In genomic region chr4:97771426-97771825, GRCm38 (mm10) we compare ENCODE assay signal across 8 mouse cellular contexts. TPM values are rescaled to one million over a fixed set of nuclear protein-coding genes. Genes with fewer than 3 reads are reported as not detected.
A peak's percentile ranks its signal among the peaks of the same experiment; 100 is the strongest.
DNase-seq lines count a peak whose midpoint lies in the region; ATAC-seq and TF ChIP-seq lines count a peak whose summit lies in the region.

No protein-coding gene starts in this region.

- H3K9me3 ChIP-seq in heart, embryonic 16.5 days (replicated peaks; ENCODE audit: control insufficient read depth, low read length), result no peaks in the 10 kb centered on the region
- no peaks in the 10 kb centered on the region for H3K9me3 ChIP-seq in ES-E14 (ENCODE audit: control insufficient read depth, insufficient read depth, low read depth, low read length)
- no peaks in the 10 kb centered on the region for H3K9me3 ChIP-seq in forebrain, embryonic 15.5 days
- no peaks in the 10 kb centered on the region for H3K9me3 ChIP-seq in liver, postnatal 0 days (ENCODE audit: low read length)

- no peak for TF ChIP-seq CTCF in liver, postnatal 0 days (IDR thresholded peaks at IDR 0.05; ENCODE audit: low read depth)

- H3K4me2 ChIP-seq in heart, embryonic 16.5 days (ENCODE audit: low read depth, low read length), result peak overlapping the region; percentile 95
- H3K4me2 ChIP-seq in forebrain, embryonic 15.5 days (replicated peaks), result peak overlapping the region; percentile 58
- peak overlapping the region; percentile 87 for H3K4me2 ChIP-seq in liver, postnatal 0 days (ENCODE audit: low read depth, low read length)

- ATAC-seq in heart, embryonic 16.5 days (replicated peaks; ENCODE audit: extremely low read depth, insufficient read depth, low FRiP score), result no peak
- ATAC-seq in forebrain, embryonic 15.5 days (replicated peaks), result no peak
- no peak for ATAC-seq in liver, postnatal 0 days

- peak overlapping the region; percentile 96 for H3K27ac ChIP-seq in heart, embryonic 16.5 days (ENCODE audit: low read length)
- H3K27ac ChIP-seq in ES-E14 (ENCODE audit: insufficient read depth, low read depth, low read length, poor library complexity, severe bottlenecking), result no peak overlapping the region
- H3K27ac ChIP-seq in forebrain, embryonic 15.5 days (replicated peaks), result peak overlapping the region; percentile 97
- H3K27ac ChIP-seq in liver, postnatal 0 days (ENCODE audit: low read depth), result peak overlapping the region; percentile 92

- H3K27me3 ChIP-seq in heart, embryonic 16.5 days (ENCODE audit: control insufficient read depth, insufficient read depth, low read length), result no peaks in the 10 kb centered on the region
- no peaks in the 10 kb centered on the region for H3K27me3 ChIP-seq in forebrain, embryonic 15.5 days
- H3K27me3 ChIP-seq in liver, postnatal 0 days (ENCODE audit: insufficient read depth, low read length), result no peaks in the 10 kb centered on the region

- DNase-seq in heart, adult 9 months (ENCODE audit: low spot score in 2 of 2), result no peak
- no peak for DNase-seq in ES-E14 (ENCODE audit: low read depth, low spot score)
- no peak for DNase-seq in liver, postnatal 0 days
- no peak for DNase-seq in adrenal gland, adult 2 months
- no peak for DNase-seq in layer of hippocampus, postnatal 36 days
- DNase-seq in thymus, postnatal 4 days, result no peak

- H3K9ac ChIP-seq in heart, embryonic 16.5 days (ENCODE audit: low read length), result peak overlapping the region; percentile 80
- no peak overlapping the region for H3K9ac ChIP-seq in ES-E14 (ENCODE audit: insufficient read depth, low read depth, low read length, poor library complexity, severe bottlenecking)
- H3K9ac ChIP-seq in forebrain, embryonic 15.5 days (replicated peaks), result peak overlapping the region; percentile 48
- H3K9ac ChIP-seq in liver, postnatal 0 days (replicated peaks), result peak overlapping the region; percentile 57

- peak overlapping the region; percentile 73 for H3K4me3 ChIP-seq in heart, embryonic 16.5 days (ENCODE audit: low read length)
- peak overlapping the region; percentile 30 to 79; a peak in 3 of 4 replicates for H3K4me3 ChIP-seq in ES-E14 (ENCODE audit: insufficient read depth in 1 of 2, low read depth in 1 of 2, low read length in 2 of 2, poor library complexity in 1 of 2, severe bottlenecking in 1 of 2)
- peak overlapping the region; percentile 46 for H3K4me3 ChIP-seq in forebrain, embryonic 15.5 days
- peak overlapping the region; percentile 63 for H3K4me3 ChIP-seq in liver, postnatal 0 days (ENCODE audit: low read depth, low read length)

- H3K36me3 ChIP-seq in heart, embryonic 16.5 days (ENCODE audit: control insufficient read depth, insufficient read depth), result no peaks in the 10 kb centered on the region
- no peaks in the 10 kb centered on the region for H3K36me3 ChIP-seq in ES-E14 (ENCODE audit: control insufficient read depth, insufficient read depth, low read length, poor library complexity, severe bottlenecking)
- H3K36me3 ChIP-seq in forebrain, embryonic 15.5 days, result no peaks in the 10 kb centered on the region
- no peaks in the 10 kb centered on the region for H3K36me3 ChIP-seq in liver, postnatal 0 days (replicated peaks; ENCODE audit: insufficient read depth, low read length)

- in situ Hi-C loops in ES-E14 (cut with MboI; ENCODE audit: low sequenced_read_pairs in 2 of 2, unreplicated experiment in 2 of 2), result no loop called here

- TF ChIP-seq EP300 in liver, postnatal 0 days (IDR thresholded peaks at IDR 0.05; ENCODE audit: low read depth), result no peak

- WGBS in heart, embryonic 16.5 days, result 11% methylated on average over 5 of the region's 5 CpGs
- 10% methylated on average over 5 of the region's 5 CpGs for WGBS in forebrain, embryonic 15.5 days
- WGBS in liver, postnatal 0 days (ENCODE audit: insufficient replicate concordance), result 14% methylated on average over 5 of the region's 5 CpGs

- peaks cover 23% of the 10 kb centered on the region for H3K4me1 ChIP-seq in heart, embryonic 16.5 days (ENCODE audit: control insufficient read depth, insufficient read depth, low read length)
- 0 out of 4 replicates have a peak, but pooled peaks cover 0 to 1% of the 10 kb centered on the region in 2 experiments for H3K4me1 ChIP-seq in ES-E14 (ENCODE audit: control insufficient read depth in 2 of 2, insufficient read depth in 2 of 2, low read length in 2 of 2, poor library complexity in 1 of 2)
- H3K4me1 ChIP-seq in forebrain, embryonic 15.5 days, result peaks cover 34% of the 10 kb centered on the region
- H3K4me1 ChIP-seq in liver, postnatal 0 days (ENCODE audit: insufficient read depth), result peaks cover 19% of the 10 kb centered on the region; the same call in 1 of the 2 replicates

TF ChIP-seq in ES-E14, 5 proteins besides CTCF, POLR2A, EP300 and RAD21:
- TF ChIP-seq MAFK (IDR thresholded peaks at IDR 0.05; ENCODE audit: insufficient read depth, low read depth, low read length) (no peak), CHD2 (IDR thresholded peaks at IDR 0.05; ENCODE audit: low read depth, low read length) (no peak), ZC3H11A (IDR thresholded peaks at IDR 0.05; ENCODE audit: borderline replicate concordance, low read depth, low read length) (no peak), HCFC1 (IDR thresholded peaks at IDR 0.05; ENCODE audit: borderline replicate concordance, insufficient read depth, low read length) (no peak), ZNF384 (IDR thresholded peaks at IDR 0.05; ENCODE audit: low read depth, low read length) (no peak)
TF ChIP-seq in ES-E14: peak in this region for 0.

RNA-seq across cellular contexts. Expression of gene Nfia, which starts 1.1 kb away (rescaled TPM):
- 37.3 and 42.0 TPM in 2 replicates for polyA plus RNA-seq in heart, embryonic 16.5 days (2015; fragmentation: Nextera tagmentation; extraction: Ambion mirVana)
- total RNA-seq in ES-E14 (2012; rRNA removed), result 0.26 and 0.27 TPM in 2 replicates
- polyA plus RNA-seq in forebrain, embryonic 15.5 days (2015; fragmentation: Nextera tagmentation; extraction: Ambion mirVana), result 98.3 and 101 TPM in 2 replicates
- polyA plus RNA-seq in liver, postnatal 0 days (2015; fragmentation: Nextera tagmentation; extraction: Ambion mirVana), result 9.9 TPM in 2 replicates
- 100 to 1,000 TPM; 132 to 174 TPM for total RNA-seq in adrenal gland, adult 2 months (2021)
- 60.7 and 83.3 TPM in 2 replicates for polyA plus RNA-seq in adrenal gland, adult 2 months (2012; rRNA removed)
- total RNA-seq in layer of hippocampus, postnatal 36 days (2021), result 100 to 1,000 TPM; 103 to 121 TPM

RNA-seq across cellular contexts. Expression of gene E130114P18Rik, which starts 6.5 kb away (rescaled TPM):
- polyA plus RNA-seq in heart, embryonic 16.5 days (2015; fragmentation: Nextera tagmentation; extraction: Ambion mirVana), result 0.47 and 0.75 TPM in 2 replicates
- total RNA-seq in ES-E14 (2012; rRNA removed), result not detected in 2 replicates
- 39.8 and 45.7 TPM in 2 replicates for polyA plus RNA-seq in forebrain, embryonic 15.5 days (2015; fragmentation: Nextera tagmentation; extraction: Ambion mirVana)
- not detected in 2 replicates for polyA plus RNA-seq in liver, postnatal 0 days (2015; fragmentation: Nextera tagmentation; extraction: Ambion mirVana)
- total RNA-seq in adrenal gland, adult 2 months (2021), result not detected
- polyA plus RNA-seq in adrenal gland, adult 2 months (2012; rRNA removed), result 0.07 TPM in 1 of 2 replicates, not detected in the other
- 1 to 10 TPM; 7.5 to 8.6 TPM for total RNA-seq in layer of hippocampus, postnatal 36 days (2021)

Comparison
In these comparisons a context has a peak if more than half of its experiments do, and no peak if none do; other contexts are left out.
1. RNA of gene E130114P18Rik, which starts 6.5 kb away (polyA plus RNA-seq): 39.8 to 45.7 TPM in forebrain, embryonic 15.5 days; 0.47 to 0.75 TPM in heart, embryonic 16.5 days, 0.07 TPM in adrenal gland, adult 2 months and not detected in liver, postnatal 0 days; every median in the first group is over 10 times any median in the second.
2. Peak in every context shown above with its lines, with median percentiles within 50 percentile points of each other: H3K4me2 ChIP-seq and H3K4me3 ChIP-seq.